Comparison of ENCODE assay signal across 9 mouse cellular contexts in the genomic region with DNA sequence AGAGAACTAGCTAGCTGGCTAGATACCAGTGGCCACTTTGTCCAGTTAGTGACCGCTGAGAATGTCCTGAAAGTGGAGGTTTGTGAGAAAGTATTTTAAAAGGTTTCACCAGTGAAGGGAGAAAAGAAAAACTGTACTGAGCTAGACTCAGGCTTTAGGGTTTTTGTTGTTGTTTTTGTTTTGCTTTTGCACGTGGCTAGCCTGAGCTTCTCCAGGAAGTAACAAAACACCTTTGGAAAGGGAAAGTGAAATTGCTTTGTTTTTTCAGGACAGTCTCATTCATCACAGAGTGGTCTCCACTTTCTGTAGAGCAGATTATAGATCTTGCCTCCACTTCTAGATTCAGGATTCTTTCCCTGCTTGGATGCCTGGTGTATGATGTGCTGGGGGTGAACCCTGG. TPM values are rescaled to one million over a fixed set of nuclear protein-coding genes. Genes with fewer than 3 reads are reported as not detected.
DNase-seq lines count a peak whose midpoint lies in the region; ATAC-seq lines count a peak whose summit lies in the region.
"Had no signal": no experiment of that assay in that cellular context is flagged by ENCODE, and none has a peak within 500 bp of the region (broad histone marks: within the 10 kb centered on the region; RNA-seq: fewer than 3 reads in every experiment).

No protein-coding gene starts in this region.

- DNase-seq in heart, embryonic 10.5 days (ENCODE audit: low spot score) = no peak
- no peak for DNase-seq in heart, adult 8-10 months (ENCODE audit: low spot score)
- peak; percentile 12 for DNase-seq in 3T3-L1 (ENCODE audit: low read depth, low spot score)
- DNase-seq in liver, embryonic 13.5 days = no peak
- DNase-seq in layer of hippocampus, adult 18-20 months (ENCODE audit: low spot score in 2 of 2) = no peak
- no peak for DNase-seq in spleen, postnatal 4 days (ENCODE audit: low spot score in 2 of 2)
- DNase-seq in thymus, postnatal 4 days = no peak
- DNase-seq: B cell, adult 2 months had no signal

- H3K27ac ChIP-seq in heart, embryonic 10.5 days = no peak overlapping the region
- H3K27ac ChIP-seq in forebrain, embryonic 13.5 days = no peak overlapping the region
- H3K27ac ChIP-seq in liver, embryonic 13.5 days = peak overlapping the region; percentile 43; the same call in 1 of the 2 replicates

- peak overlapping the region; percentile 95 for H3K4me3 ChIP-seq in heart, embryonic 10.5 days
- peak overlapping the region; percentile 85 for H3K4me3 ChIP-seq in forebrain, embryonic 13.5 days
- peak overlapping the region; percentile 84 for H3K4me3 ChIP-seq in liver, embryonic 13.5 days (replicated peaks)

- H3K9me3 ChIP-seq in heart, embryonic 10.5 days = no peaks in the 10 kb centered on the region
- no peaks in the 10 kb centered on the region for H3K9me3 ChIP-seq in forebrain, embryonic 13.5 days (replicated peaks)
- H3K9me3 ChIP-seq in liver, embryonic 13.5 days (replicated peaks) = no peaks in the 10 kb centered on the region

- 37% methylated on average over 2 of the region's 2 CpGs for WGBS in heart, embryonic 10.5 days
- WGBS in forebrain, embryonic 13.5 days = 24% methylated on average over 2 of the region's 2 CpGs
- 33% methylated on average over 2 of the region's 2 CpGs for WGBS in liver, embryonic 13.5 days (ENCODE audit: insufficient replicate concordance)

- H3K4me1 ChIP-seq in heart, embryonic 10.5 days = peaks cover 11% of the 10 kb centered on the region; the same call in 1 of the 2 replicates
- H3K4me1 ChIP-seq in forebrain, embryonic 13.5 days = peaks cover 13% of the 10 kb centered on the region; the same call in 1 of the 2 replicates
- peaks cover 23% of the 10 kb centered on the region for H3K4me1 ChIP-seq in liver, embryonic 13.5 days (replicated peaks)

- H3K9ac ChIP-seq in forebrain, embryonic 13.5 days = no peak overlapping the region
- H3K9ac ChIP-seq in liver, embryonic 13.5 days = peak overlapping the region; percentile 84

- no peaks in the 10 kb centered on the region for H3K36me3 ChIP-seq in heart, embryonic 10.5 days
- no peaks in the 10 kb centered on the region for H3K36me3 ChIP-seq in forebrain, embryonic 13.5 days (ENCODE audit: poor library complexity, severe bottlenecking)
- H3K36me3 ChIP-seq in liver, embryonic 13.5 days = 0 out of 2 replicates have a peak, but pooled peaks cover 3% of the 10 kb centered on the region

- 0 out of 2 replicates have a peak, but pooled peaks cover 4% of the 10 kb centered on the region for H3K27me3 ChIP-seq in heart, embryonic 10.5 days (ENCODE audit: insufficient read depth, poor library complexity, severe bottlenecking)
- H3K27me3 ChIP-seq in forebrain, embryonic 13.5 days = peaks cover 3% of the 10 kb centered on the region; the same call in 1 of the 2 replicates
- H3K27me3 ChIP-seq in liver, embryonic 13.5 days = no peaks in the 10 kb centered on the region

- no peak for ATAC-seq in forebrain, embryonic 13.5 days
- no peak for ATAC-seq in liver, embryonic 13.5 days (ENCODE audit: low read depth)

- peak overlapping the region; percentile 97 for H3K4me2 ChIP-seq in forebrain, embryonic 13.5 days
- H3K4me2 ChIP-seq in liver, embryonic 13.5 days = peak overlapping the region; percentile 92

RNA-seq across cellular contexts. Expression of a gene that starts 40.8 kb away (rescaled TPM):
- polyA plus RNA-seq in heart, embryonic 10.5 days (2016; fragmentation: Nextera tagmentation; extraction: Ambion mirVana) = 18.5 and 30.7 TPM in 2 replicates
- total RNA-seq in heart, adult 8-10 months (2022) = under 1 TPM in 3 of 4 experiments, not detected in 1; 0.25 to 0.43 (median 0.35) TPM
- polyA plus RNA-seq in forebrain, embryonic 13.5 days (2015; fragmentation: Nextera tagmentation; extraction: Ambion mirVana) = 20.4 and 27.0 TPM in 2 replicates
- 25.0 and 30.5 TPM in 2 replicates for polyA plus RNA-seq in liver, embryonic 13.5 days (2015; fragmentation: Nextera tagmentation; extraction: Ambion mirVana)
- 1 to 10 TPM; 1.5 to 1.6 TPM for total RNA-seq in layer of hippocampus, adult 18-20 months (2021)
